Mouse (Mus musculus): ENCODE measurements around the gene Midn.
A peak's percentile ranks its signal among the peaks of the same experiment; 100 is the strongest.

DNA sequence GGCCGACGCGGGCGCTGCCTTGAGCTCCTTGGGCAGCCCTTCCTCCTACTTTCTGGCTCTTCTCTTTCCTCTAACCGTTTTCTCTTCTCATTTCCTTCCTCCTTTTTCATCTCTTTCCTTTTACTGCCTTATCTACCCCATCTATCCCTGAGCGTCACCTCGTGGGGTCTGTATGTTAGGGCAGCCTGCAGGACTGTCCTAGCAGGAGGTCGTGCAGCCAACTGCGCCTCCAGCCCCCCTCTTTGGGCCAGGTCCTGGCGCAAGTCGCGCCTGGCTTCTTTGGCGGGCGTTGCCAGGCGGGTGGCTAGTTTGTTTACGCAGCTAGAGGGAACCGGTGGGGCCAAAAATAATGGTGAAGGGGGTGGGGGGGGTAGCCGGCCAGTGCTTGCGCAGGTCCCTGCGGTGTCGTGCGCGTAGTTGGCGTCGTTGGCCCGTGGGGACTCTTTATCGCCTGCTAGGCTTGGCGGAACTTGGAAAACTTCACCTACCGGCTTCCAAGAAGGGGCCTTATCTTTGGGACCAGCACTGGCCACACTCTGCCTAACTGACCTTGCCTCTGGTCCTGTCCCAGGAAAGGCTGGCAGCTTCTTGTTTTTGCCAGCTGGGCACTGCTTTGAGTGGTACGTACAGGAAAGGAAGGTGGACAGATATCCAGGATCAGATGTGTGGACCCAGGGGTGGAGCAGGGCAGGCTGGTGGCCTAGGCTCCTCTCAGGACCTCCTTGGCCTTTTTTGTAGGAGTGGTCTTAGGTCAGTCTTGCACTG, 31.0 kb upstream of the Midn start:
- TF ChIP-seq TAL1 (IDR thresholded peaks at IDR 0.05; ENCODE audit: low read length) (0 out of 3 replicates have a peak, but pooled peaks have one; percentile 22), GATA1 (IDR thresholded peaks at IDR 0.05; ENCODE audit: low read length) (0 out of 2 replicates have a peak, but pooled peaks have one; percentile 29)
